Mouse (Mus musculus): Measurements from ENCODE around the gene Tomm40.

The Tomm40 gene

DNA sequence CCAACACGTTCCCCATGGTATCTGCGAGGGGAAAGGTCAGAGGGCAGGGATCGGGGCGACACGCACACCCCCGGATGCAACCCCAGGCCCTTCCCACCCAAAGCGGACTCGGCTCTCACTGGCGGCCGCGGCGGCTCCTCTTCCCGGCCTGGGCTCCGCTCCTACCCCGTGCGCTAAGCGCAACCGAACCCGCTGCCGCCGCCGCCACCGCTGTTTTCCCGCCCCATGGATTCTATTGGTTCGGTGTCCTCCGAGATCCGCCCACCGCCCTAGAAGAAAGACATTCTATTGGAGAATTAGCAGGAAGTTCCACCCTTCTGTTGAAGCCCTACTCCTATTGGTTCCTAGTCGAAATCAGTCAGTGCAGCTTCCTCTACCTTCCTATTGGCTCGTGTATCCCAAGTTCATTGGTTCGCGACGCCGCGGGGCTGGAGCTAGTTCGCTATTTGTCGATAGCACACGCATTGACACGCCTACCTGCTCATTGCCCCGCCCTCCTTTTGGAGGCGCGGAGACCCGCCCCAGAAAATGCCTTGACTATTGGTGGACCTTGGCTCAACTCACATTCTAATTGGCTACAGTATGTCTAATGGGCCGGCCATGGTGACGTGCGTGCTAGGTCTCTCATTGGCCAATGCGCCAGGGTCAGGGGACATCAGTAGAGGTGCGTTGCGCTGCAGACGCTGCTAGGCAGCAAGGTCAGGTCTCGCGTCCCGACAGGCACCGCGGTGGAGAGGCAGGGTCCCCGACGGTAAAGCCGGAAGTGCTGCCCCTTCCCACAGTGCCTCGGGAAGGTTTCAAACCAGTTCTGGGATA, at the start of gene Tomm40:
Gene Tomm40 (minus strand): TSS at position 200 of the 816 bp plus-strand sequence.
- peak; percentile 99 to 100 for DNase-seq (ENCODE audit: low spot score in 2 of 2)

DNA sequence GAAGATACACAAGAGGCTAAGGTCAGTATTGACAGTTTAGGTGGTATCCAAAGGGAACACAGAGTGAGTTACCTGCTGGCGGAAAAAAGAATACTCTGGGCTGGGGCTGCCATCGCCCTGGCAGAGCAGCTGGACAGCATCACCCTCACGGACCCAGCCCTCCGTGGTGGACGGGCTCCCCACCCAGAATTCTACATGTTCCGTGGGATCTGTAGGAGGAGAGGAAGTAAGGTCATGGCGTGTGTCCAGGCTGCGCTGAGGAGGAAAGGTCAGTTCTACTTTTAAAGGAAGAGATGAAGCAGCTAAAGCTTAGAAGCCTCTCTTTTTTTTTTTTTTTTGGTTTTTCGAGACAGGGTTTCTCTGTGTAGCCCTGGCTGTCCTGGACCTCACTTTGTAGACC, 49.3 kb upstream of the Tomm40 start:
- DNase-seq (ENCODE audit: low spot score in 2 of 2): no peak

DNA sequence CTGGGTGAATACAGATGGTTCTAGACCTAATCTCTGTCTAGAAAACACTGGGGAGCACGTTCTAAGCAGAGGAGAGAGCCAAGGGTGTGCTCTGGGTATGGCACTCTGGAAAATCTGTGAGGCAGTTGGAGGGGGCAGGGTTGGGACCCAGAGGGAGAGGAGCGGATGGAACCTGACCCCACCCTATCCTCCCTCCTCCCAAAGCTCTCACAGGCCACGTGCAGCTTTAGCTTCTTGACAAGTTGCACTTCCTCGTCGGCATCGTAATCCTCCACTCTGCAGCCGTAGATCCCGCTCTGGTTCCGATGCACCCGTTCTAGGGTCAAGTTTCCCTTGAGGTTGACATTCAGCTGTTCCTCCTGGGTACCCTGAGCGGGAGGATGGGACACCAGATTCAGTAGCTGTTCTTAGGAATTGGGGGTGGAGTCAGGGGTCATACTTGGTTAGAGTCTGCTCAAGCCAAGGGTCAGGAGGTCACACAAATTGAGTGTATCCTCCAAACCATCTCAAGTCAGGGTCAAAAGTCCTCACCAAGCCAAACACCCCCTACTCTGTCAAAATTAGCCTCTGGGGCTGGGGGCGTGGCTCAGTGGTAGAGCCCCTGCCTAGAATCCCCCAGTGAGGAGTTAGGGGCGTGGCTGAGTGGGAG, 48.7 kb upstream of the Tomm40 start:
- no peak for DNase-seq (ENCODE audit: low spot score in 2 of 2)

DNA sequence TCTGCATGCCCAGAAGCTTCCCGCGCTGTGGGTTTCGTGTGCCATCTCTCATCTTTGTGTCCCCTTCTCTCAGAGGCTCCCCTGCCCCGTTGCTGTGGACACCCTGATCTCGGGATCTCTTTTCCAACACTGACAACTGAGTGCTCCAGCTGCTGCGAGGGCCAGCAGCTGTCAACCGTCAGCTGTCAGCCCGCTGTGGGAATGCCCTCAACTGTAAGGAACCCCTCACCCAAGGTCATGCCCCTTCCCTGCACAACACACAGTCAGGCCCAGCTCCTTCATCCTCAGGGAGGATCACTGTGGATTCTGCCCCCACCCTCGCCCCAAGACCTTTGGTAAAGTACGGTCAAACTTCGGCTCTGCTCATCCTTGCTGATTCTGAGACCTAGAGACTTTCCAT, 47.0 kb upstream of the Tomm40 start:
- no peak for DNase-seq (ENCODE audit: low spot score in 2 of 2)

DNA sequence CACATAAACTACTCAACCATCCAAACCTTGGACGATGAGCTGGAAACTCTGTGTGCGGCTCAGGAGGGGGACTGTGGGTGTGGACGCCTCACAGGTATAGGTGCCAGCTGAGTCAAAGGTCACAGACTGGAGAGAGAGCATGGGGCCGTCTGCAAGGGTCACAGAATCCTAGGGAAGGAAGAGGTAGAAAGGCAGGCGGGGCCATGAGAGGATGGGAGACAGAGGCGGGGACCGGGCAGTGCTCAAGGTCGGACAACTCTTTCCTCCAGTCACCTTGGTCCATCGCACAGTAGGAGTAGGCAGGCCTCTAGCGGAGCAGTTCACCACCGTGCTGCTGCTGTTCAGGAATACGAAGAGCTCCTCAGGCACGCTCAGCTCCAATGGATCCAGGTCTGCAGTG, 44.8 kb upstream of the Tomm40 start:
- DNase-seq (ENCODE audit: low spot score in 2 of 2): no peak

DNA sequence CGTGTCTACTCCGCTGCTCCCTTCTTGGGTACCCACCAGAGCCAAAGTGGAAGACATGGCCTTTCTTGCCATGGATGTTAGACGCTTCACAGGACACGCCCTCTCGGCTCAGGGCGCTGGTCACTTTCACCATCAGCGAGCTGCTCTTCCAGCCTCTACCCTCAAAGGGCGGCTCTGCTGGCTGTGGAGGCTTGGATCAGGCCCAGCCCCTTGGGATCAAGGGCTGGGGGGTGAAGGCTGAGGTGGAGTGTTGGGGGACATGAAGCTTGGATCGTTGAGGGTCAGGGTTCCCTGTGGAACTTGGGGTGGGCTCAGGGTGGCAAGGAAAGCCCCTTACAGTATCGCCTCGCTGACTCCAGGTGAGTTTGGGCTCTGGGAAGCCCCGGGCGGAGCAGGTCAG, 43.4 kb upstream of the Tomm40 start:
- DNase-seq (ENCODE audit: low spot score in 2 of 2): no peak

DNA sequence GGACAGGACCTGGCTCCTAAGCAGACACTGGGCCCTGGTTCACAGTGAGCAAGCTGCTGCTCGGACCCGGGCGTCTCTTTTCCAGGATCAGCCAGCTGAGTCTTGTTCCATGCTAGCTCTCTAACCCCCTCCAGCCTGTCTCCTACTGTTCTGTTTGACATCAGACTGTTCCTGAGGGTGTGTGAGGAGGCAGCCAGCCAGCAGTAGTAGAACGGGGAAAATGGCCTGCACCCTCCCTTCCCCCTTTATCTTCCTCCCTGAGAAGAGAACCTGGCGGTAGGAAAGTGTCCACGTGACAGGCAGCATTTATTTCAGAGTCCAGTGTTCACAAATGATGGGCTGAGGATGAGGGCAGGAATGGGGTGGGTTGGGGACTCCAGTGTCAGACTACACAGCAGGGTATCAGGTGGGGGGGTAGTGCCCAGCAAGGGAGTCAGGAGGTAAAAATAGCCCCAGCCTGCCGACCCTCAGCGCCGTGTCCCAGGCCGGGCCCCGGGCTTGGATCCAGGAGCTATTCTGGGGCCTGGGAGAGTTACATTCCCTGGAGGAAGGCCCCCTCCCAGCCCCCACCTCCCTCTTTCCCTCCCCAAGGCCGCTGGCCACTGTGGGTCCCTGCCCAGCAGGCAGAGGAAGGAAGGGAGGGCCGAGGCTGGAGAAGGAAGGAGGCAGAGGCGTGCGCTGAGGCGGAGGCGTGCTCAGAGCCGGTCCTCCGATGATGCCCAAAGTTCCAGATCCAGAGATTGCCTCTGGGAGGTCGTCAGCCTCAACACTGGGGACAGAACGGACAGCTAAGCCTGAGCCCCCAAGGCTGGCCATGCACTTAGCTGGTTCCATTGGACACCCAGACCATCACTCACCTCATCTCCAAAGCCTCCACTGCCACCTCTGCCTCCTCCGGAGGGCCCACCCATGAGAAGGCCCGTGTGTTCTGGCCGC, 40.9 kb upstream of the Tomm40 start:
- DNase-seq (ENCODE audit: low spot score in 2 of 2): no peak

DNA sequence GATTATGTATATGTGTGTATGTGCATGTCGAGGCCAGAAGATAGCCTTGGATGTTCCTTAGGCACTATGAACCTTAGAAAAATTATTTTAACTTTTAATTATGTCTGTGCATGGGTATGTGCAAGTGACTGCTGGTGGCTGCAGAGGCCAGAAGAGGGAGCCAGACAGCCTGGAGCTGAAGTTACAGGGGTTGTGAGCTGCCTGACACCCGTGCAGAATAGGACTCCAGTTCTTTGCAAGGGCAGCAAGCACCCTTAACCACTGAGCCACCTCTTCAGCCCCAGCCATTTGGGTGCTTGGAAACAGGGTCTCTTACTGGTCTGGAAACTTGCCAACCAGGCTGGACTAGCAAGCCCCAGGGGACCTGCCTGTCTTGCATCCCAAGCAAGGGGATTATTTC, 39.8 kb upstream of the Tomm40 start:
- no peak for DNase-seq (ENCODE audit: low spot score in 2 of 2)

DNA sequence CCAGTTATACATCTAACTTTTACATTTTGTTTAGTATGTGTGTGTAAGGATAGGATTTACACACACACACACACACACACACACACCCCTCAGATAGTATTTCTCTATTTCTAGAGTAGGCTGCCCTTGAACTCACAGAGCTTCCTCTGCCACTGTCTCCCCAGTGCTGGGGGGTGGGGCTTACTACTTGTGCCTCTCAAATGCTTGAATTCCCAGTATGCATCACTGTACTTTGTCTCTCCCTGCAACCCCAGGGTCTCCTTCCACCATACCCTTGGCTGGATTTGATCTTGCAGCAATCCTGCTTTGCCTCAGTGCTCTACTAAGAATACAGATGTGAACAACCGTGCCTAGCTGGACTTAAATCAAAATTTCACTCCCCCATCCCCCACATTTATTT, 38.8 kb upstream of the Tomm40 start:
- no peak for DNase-seq (ENCODE audit: low spot score in 2 of 2)

DNA sequence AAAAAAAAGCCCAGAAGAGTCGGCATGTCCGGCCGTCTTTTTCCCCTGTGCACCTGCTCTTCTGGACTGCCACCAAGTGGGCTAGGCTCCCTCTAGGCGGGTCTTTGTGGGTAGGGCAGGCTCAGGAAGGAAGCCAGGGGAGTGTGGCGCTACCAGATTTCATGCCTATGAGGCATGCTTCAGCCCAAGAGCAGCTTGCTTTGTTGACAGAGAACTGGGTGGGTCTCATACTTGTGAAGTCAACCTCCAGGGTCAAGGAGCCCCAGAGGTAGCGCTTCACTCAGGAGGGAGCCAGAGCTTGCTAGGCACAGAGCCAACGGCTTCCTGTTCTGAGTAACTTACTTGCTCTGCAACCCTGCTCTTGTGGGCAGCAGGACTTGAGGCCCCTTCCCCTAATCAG, 38.3 kb upstream of the Tomm40 start:
- no peak for DNase-seq (ENCODE audit: low spot score in 2 of 2)

DNA sequence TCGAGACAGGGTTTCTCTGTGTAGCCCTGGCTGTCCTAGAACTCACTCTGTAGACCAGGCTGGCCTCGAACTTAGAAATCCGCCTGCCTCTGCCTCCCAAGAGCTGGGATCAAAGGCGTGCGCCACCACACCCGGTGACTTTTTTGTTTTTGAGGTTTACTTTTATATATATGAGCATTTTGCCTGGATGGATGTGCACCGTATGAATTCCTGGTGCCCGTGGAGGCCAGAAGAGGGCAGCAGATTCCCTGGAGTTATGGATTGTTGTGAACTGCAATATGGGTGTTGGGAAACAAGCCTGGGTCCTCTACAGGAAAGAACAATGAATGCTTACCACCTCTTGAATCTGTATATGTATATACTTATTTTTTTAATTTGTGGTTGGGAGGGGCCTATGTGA, 37.4 kb upstream of the Tomm40 start:
- DNase-seq (ENCODE audit: low spot score in 2 of 2): no peak

DNA sequence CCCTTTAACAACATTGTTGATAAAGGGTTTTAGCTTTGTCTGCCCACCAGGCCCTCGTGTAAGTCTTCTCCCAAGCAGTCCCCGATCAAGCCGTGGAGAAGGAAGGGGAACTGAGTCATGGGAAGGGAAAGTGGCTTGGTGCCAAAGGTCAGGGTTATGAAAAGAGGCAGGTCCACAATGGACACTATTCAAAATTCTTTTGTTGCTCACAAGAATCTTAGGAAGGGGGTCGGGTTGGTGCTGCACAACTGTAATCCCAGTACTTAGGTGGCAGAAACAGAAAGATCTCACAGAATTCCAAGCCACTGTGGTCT, 35.8 kb upstream of the Tomm40 start:
- DNase-seq (ENCODE audit: low spot score in 2 of 2): no peak

DNA sequence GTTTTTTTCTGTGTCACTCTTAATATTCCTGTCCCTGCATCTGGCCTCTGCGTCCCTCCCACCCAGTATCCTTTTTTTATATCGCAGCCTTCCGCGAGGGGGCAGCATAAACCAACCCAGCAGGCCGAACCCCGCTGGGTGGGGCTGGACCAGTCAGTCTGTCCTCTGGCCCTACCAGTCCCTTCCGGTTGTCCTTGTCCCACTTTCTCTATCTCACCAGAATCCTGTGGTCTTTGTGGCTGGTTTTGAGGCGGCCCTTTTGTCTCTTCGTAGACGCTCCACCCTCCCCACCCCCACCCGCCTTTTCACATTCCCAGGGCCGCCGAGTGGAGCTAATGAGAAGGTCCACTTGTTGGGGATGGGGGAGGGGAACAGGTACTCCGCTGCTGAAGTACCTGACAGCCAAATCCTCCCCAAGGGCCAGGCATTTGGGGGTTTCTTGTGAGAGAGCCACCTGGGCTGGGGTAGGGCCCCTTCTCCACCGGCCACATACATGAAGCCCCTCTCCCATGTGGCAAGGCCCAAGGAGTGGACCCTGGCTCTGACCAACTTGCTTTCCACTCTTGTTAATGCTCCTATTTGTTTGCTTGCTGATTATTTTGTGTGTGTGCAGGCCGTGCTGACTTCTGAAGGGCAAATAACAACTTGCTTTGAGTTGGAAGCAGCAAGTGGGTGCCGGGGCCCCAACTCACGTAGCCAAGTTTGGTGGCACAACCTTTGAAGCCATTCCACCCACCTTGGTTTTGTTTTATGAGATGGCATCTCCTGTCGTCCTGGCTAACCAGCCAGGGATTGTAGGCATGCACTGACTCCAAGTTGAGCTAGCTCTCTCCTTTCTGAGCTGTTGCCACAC, 35.2 kb upstream of the Tomm40 start, which contains the start of gene Nectin2:
Gene Nectin2 (minus strand): TSS at position 267 of the 853 bp plus-strand sequence.
- DNase-seq (ENCODE audit: low spot score in 2 of 2): peak; percentile 60 to 64

DNA sequence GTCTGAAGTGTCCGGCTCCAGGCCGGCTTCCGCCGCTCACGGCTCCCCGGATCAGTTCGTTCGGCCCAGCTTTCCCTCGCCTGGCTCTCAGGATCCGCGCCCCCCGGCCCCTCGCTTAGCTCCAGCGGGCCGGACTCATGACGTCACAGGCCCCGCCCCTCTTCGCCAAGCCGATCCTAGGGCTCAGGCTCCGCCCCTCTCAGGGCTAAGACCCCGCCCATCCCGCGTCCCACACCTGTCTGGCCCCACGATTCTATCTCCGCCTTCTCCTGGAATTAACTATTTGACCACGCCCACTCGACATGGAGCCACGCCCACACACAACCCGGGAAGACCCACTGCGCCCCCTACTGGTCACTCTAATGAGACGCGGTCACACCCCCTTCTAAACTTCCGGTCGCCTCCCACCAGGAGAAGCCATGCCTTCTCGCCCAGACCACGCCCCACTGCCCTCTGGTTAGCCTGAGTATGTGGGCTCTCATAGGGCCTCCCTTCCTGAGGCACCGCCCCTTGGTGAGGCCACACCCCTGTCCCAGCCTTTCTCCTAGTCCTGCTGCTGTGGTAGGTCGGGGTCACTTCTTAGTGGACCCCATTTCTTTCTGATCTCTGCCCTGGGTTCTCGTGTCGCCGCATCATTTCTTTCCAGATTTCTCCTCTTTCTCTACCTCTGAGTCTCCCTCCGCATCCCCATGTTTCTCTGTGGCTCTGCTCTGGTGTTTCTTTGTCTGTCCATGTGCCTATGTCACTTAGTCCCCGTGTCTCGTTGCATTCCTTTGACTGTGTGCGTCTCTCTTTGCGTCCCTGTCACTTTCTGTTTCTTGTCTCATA, 34.4 kb upstream of the Tomm40 start:
- DNase-seq (ENCODE audit: low spot score in 2 of 2): peak; percentile 71 to 83

DNA sequence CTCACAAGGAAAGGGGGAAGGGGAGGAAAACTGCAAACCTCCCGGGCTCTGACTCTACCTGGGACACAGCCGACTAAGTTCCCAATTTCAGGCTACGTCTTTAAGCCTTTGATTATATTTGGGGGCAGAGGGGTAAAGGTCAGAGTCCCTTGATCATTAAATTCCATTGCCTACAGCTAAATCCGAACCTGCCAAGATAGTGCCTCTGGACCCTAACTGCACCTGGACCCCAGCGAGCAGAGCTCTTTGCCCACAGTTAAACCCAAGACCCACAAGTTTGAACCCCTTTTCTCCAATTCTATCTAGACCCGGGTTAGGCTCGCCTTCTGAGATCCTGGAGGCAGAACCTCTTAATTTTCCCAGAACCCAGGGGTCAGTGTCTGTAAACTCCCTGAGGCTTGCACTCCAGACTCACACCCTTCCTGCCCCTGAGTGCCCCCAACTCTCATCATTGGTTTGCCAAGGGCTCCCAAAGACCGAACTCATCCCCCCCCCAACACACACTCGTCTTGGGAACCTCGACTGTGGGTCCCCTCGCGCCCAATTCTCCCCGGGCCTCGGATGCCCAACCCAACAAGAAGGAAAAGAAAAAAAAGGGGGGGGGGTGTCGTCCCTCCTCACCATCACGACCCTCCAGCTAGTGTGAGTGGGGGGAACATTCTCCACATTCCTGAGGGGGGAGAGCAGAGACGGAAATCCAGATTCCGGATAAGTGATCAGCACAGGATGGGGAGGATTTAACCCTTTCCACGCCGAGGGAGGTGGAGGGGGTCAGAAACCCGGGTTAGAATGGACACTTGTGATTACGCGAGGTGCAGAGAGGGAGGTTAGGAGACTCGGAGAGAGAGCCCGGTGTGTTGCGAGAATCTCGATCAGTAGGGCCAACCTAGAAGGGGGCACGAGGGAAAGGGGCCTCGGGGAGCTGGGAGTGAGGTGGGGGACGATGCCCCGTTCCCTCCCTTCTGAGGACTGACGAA, 33.3 kb upstream of the Tomm40 start:
- DNase-seq (ENCODE audit: low spot score in 2 of 2): no peak

DNA sequence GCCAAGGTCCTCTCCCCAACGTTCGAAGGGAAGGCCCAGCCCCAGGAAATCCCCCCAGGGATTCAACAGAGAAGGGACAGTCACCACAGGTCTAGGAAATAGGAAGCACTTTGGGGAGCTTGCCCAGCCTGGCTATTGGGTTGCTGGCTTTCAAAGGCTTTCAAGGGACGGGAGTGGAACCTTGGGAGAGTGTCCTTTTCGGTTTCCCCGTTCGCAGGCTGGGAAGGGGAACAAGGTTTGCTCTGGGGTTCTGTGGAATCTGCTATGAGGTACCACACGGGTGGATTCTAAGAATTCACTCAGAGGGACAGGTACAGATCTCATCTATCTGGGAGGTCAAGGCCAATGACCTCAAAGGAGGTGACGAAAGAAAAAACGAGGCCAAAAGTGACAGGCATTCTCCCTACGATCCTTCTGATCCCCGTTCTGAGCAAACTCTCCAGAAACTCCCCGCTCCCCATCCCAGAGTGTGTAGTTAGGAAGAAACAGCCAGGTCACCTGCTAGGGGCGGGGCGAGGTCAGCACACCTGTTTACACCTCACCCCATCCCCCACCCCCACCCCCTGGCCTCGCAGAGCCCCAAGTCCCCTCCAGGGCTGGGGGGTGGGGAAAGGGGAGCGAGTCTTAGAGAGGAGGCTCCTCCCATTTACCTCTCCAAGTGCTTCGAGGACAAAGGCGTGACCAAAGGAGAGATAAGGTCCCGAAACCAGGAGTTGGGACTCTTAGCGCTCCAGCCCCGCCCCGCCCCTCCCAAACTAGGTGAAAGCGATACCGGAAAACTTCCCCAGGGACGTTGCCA, 32.4 kb upstream of the Tomm40 start:
- no peak for DNase-seq (ENCODE audit: low spot score in 2 of 2)

DNA sequence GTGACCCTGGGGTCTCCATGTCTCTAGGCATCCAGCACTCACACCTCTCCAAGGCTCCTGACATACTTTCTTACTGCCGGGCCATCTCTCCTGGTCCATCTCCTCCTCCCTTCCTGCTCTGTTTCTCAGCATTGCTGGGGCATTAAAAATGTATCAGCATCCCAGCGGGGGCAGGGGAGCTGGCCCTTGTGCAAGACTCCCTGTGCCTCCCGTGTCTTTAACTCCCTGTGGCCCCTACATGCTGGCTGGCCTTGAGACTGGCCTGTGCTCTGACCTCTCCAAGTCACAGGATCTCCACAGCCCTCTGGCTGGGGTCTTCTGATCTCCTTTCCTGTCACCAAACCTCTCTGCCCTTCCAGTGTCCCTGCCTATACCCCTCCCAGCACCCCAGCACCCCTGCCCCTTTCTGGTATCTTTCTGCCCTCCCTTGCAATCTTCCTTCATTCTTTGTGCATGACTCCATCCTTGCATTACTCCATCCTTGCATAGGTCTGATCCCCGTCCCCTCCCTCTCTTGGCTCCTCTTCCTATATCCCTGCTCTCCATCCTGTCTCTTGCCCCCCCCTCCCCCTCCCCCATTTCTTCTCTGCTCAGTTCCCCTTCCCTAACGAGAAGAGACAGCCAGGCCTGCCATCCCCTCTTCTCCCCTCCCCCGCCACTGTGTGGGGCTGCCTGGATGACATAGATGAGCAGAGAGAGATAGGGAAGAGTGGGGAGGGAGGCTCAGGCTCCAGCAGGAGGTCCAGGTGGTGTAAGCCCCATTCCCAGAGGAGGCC, 31.4 kb upstream of the Tomm40 start:
- DNase-seq (ENCODE audit: low spot score in 2 of 2): no peak

DNA sequence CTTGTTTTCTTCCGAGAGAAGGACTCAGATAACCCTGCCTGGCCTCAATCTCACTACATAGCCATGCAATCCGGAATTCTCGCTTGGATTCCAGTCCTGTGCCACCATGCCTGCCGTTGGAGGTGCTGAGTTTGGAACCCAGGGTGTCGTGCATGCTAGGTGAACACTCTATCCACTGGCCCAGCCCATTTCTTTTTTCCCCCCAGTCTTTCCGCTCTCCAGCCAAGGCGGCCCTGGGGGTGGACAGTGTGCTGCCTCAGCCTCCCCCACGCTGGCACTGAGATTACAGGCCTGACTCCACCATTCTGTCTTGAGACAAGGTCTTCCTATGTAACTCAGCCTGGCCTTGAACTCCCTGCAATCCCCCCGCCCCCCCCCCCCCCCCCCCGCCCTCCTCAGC, 30.7 kb upstream of the Tomm40 start:
- DNase-seq (ENCODE audit: low spot score in 2 of 2): no peak

Data from spleen, postnatal 36 days (tissue).